Mouse (Mus musculus): ENCODE results near the gene Mfsd2a.
"Not testable (repeated sequence)": the region's sequence is repeated elsewhere in the genome, so short reads cannot be mapped to it uniquely, and the experiment has no call there.

Gene Mfsd2a

GRCm38 (mm10) chr4:122961100-122961567, at the start of gene Mfsd2a:
Gene Mfsd2a (minus strand): TSS chr4:122961188.
- no peak for DNase-seq (ENCODE audit: low spot score)

- no peak for DNase-seq (ENCODE audit: low spot score)
These were observed 44.3 kb upstream of the Mfsd2a start for GRCm38 (mm10) chr4:123005054-123005966.

GRCm38 (mm10) chr4:123000617-123001342, 39.8 kb upstream of the Mfsd2a start:
- DNase-seq (ENCODE audit: low spot score): no peak

GRCm38 (mm10) chr4:123000130-123000529, 39.1 kb upstream of the Mfsd2a start:
- no peak for DNase-seq (ENCODE audit: low spot score)

GRCm38 (mm10) chr4:122999263-122999691, 38.3 kb upstream of the Mfsd2a start:
- DNase-seq (ENCODE audit: low spot score): no peak

GRCm38 (mm10) chr4:122998537-122999262, 37.7 kb upstream of the Mfsd2a start:
- no peak for DNase-seq (ENCODE audit: low spot score)

GRCm38 (mm10) chr4:122996618-122997381, 35.8 kb upstream of the Mfsd2a start:
- DNase-seq (ENCODE audit: low spot score): peak; percentile 5

GRCm38 (mm10) chr4:122996221-122996617, 35.2 kb upstream of the Mfsd2a start:
- DNase-seq (ENCODE audit: low spot score): peak; percentile 12

GRCm38 (mm10) chr4:122995404-122996220, 34.6 kb upstream of the Mfsd2a start, which contains the start of gene Mycl:
Gene Mycl (plus strand): TSS chr4:122995652.
- peak; percentile 74 for DNase-seq (ENCODE audit: low spot score)

GRCm38 (mm10) chr4:122992276-122992675, 31.3 kb upstream of the Mfsd2a start:
- DNase-seq (ENCODE audit: low spot score): no peak

- no peak for DNase-seq (ENCODE audit: low spot score)
These were observed 30.2 kb upstream of the Mfsd2a start for GRCm38 (mm10) chr4:122991177-122991576.

- not testable (repeated sequence) for DNase-seq (ENCODE audit: low spot score)
These were observed 27.0 kb upstream of the Mfsd2a start for GRCm38 (mm10) chr4:122988004-122988403.

GRCm38 (mm10) chr4:122987421-122987820, 26.4 kb upstream of the Mfsd2a start:
- DNase-seq (ENCODE audit: low spot score): no peak

GRCm38 (mm10) chr4:122985110-122985509, 24.1 kb upstream of the Mfsd2a start:
- DNase-seq (ENCODE audit: low spot score): peak; percentile 24

- DNase-seq (ENCODE audit: low spot score): no peak
These were observed 22.7 kb upstream of the Mfsd2a start for GRCm38 (mm10) chr4:122983486-122984261.

GRCm38 (mm10) chr4:122982537-122982936, 21.5 kb upstream of the Mfsd2a start:
- no peak for DNase-seq (ENCODE audit: low spot score)

GRCm38 (mm10) chr4:122981930-122982329, 20.9 kb upstream of the Mfsd2a start:
- no peak for DNase-seq (ENCODE audit: low spot score)

GRCm38 (mm10) chr4:122981238-122981637, 20.2 kb upstream of the Mfsd2a start:
- DNase-seq (ENCODE audit: low spot score): no peak

- DNase-seq (ENCODE audit: low spot score): no peak
These were observed 19.7 kb upstream of the Mfsd2a start for GRCm38 (mm10) chr4:122980684-122981083.

- DNase-seq (ENCODE audit: low spot score): no peak
These were observed 18.8 kb upstream of the Mfsd2a start for GRCm38 (mm10) chr4:122979826-122980225.
